Mouse (Mus musculus) liver, postnatal 0 days (tissue): ENCODE measurements at regions not wholly inside any gene's neighbourhood (a gene's known extent, or its start where the extent isn't known, plus 50 kb on each side); places are given as distances from the start of the nearest gene placed in this dataset.

Experiments
- ATAC-seq: fragments of 200-750 bp; cut with Nextera tagmentation; 2 replicates; pipeline ENCODE4 v1.8.0; 2017; ENCODE audit warnings: mild to moderate bottlenecking, moderate library complexity
- DNase-seq: peaks from one replicate; pipeline ENCODE4 v3.0.0-alpha.2; 2016
- H3K27ac ChIP-seq: fragments of 300-500 bp; sonication (generic); 2 replicates; pipeline ENCODE4 v1.5.1; 2014; ENCODE audit warnings: antibody characterized with exemption, moderate library complexity, mild to moderate bottlenecking, low read depth
- H3K27me3 ChIP-seq: fragments of 300-500 bp; sonication (generic); 2 replicates; pipeline ENCODE4 v1.6.1; 2014; ENCODE audit warnings: low read length, control low read depth, mixed read lengths; ENCODE audit not compliant: insufficient read depth
- H3K36me3 ChIP-seq: fragments of 300-500 bp; sonication (generic); replicated peaks from 2 replicates; pipeline ENCODE4 v1.6.1; 2014; ENCODE audit warnings: mild to moderate bottlenecking, control low read depth, low read length, moderate library complexity, mixed read lengths; ENCODE audit not compliant: insufficient read depth
- H3K4me1 ChIP-seq: fragments of 300-500 bp; sonication (generic); 2 replicates; pipeline ENCODE4 v1.6.1; 2014; ENCODE audit warnings: antibody characterized with exemption, mild to moderate bottlenecking, control low read depth; ENCODE audit not compliant: insufficient read depth
- H3K4me2 ChIP-seq: fragments of 300-500 bp; sonication (generic); 2 replicates; pipeline ENCODE4 v1.6.1; 2014; ENCODE audit warnings: low read depth, mild to moderate bottlenecking, low read length, moderate library complexity, mixed read lengths
- H3K4me3 ChIP-seq: fragments of 300-500 bp; sonication (generic); 2 replicates; pipeline ENCODE4 v1.5.1; 2014; ENCODE audit warnings: low read depth, low read length
- H3K9ac ChIP-seq: fragments of 300-500 bp; sonication (generic); replicated peaks from 2 replicates; pipeline ENCODE4 v1.6.1; 2014; ENCODE audit warnings: mild to moderate bottlenecking, moderate library complexity
- H3K9me3 ChIP-seq: fragments of 300-500 bp; sonication (generic); 2 replicates; pipeline ENCODE4 v1.6.1; 2016; ENCODE audit warnings: mild to moderate bottlenecking, control low read depth, low read length, mixed read lengths
- CTCF ChIP-seq: sonication (generic); IDR thresholded peaks from 2 replicates; pipeline ENCODE4 v1.5.1; 2016; ENCODE audit warnings: antibody characterized with exemption, low read depth
- EP300 ChIP-seq: IDR thresholded peaks from 2 replicates; pipeline ENCODE4 v1.6.1; 2016; ENCODE audit warnings: antibody characterized with exemption, low read depth, mild to moderate bottlenecking
- WGBS: fragments of 180-500 bp; shearing (Covaris S2); extraction: QIAGEN DNeasy Blood & Tissue Kit; methylation state at CpG from one replicate; pipeline ENCODE4 v1.1.7; 2014; ENCODE audit not compliant: insufficient replicate concordance; 5-methylcytosine and 5-hydroxymethylcytosine counted together

DNA sequence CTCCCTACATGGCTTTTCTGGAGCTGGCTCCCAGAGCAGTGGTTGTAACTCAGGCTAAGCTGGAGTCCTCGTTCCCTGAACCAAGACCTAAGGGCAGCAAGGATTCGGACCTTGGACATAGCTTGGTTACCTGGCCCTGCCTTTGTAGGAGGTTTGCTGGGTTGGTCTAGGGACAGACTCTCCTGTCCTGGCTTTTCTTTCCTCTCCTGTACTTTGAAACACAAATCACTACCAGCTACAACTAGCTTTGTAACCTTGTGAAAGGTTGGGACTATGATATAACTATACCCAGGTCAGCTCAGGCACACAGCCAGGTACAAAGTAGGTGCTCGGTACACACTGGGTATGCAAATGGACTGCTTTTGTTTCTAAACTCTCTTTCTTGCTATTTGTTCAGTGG is 129.4 kb upstream of the 1600014C23Rik start:
- H3K9me3 ChIP-seq = peaks cover 5% of the 10 kb centered on the region; the same call in 1 of the 2 replicates
- no peak for ATAC-seq
- no peak for DNase-seq
- no peaks in the 10 kb centered on the region for H3K36me3 ChIP-seq
- H3K27me3 ChIP-seq = no peaks in the 10 kb centered on the region
- WGBS = 80% methylated on average over 3 of the region's 3 CpGs
- no peak overlapping the region for H3K4me2 ChIP-seq
- no peak overlapping the region for H3K27ac ChIP-seq
- no peak for TF ChIP-seq CTCF
- no peak for TF ChIP-seq EP300
- no peak overlapping the region for H3K9ac ChIP-seq
- H3K4me1 ChIP-seq = no peaks in the 10 kb centered on the region
- no peak overlapping the region for H3K4me3 ChIP-seq

DNA sequence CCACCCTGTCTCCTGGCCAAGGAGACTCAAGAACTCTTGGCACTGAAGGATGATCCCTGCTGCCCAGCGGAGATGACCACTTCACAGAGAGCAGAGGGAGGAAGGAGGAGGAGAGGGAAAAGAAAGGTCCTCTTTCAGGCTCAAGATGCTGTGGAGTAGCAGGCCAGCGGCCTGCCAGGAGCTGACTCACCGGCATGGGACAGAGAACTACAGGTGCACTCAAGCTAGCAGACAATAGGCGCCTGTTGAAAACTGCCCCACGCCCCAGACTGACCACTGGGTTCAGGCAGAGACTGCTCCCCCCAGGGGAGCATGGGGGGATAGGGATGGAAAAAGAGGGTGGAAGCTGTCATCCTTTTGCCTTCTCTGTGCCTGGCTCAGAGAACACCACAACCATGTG is 125.8 kb upstream of the 1600014C23Rik start:
- no peaks in the 10 kb centered on the region for H3K36me3 ChIP-seq
- no peak for DNase-seq
- H3K4me3 ChIP-seq = no peak overlapping the region
- no peaks in the 10 kb centered on the region for H3K4me1 ChIP-seq
- H3K9ac ChIP-seq = no peak overlapping the region
- 78% methylated on average over 5 of the region's 5 CpGs for WGBS
- TF ChIP-seq EP300 = no peak
- no peak for TF ChIP-seq CTCF
- H3K9me3 ChIP-seq = peaks cover 5% of the 10 kb centered on the region; the same call in 1 of the 2 replicates
- H3K4me2 ChIP-seq = no peak overlapping the region
- no peaks in the 10 kb centered on the region for H3K27me3 ChIP-seq
- no peak overlapping the region for H3K27ac ChIP-seq
- ATAC-seq = no peak

DNA sequence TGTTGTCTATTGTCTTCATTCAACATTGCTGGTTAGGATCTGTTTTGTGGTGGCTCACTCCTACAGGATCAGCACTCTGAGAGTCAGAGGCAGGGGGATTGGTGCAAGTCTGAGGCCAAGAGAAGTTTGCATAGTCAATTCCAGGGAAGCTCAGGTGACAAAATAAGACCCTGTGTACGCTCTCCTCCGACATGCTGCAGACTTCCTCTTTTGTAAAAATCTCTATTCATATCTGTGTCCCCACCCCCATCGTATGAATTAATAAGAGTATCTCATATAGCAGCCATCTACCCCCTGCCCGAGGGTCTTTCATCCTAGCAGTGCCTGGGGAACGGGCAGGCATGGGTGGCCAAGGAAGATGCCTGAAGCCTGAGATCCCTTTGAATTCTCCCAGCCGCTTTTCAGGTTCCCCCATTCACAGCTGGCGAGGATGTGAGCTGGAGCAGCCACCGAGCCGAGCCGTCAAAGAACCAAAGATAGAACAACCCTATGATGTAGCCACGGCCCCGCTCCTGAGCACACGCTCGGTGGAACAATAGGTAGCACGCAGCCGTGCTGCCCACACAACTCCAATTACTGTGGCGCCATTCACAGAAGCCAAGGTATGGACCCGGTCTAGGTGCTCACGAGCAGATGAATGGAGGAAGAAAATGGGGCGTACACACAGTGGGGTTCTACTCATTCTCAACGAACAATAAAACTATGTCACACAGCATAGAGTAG is 120.4 kb upstream of the 1600014C23Rik start:
- no peaks in the 10 kb centered on the region for H3K4me1 ChIP-seq
- no peak overlapping the region for H3K4me3 ChIP-seq
- H3K9me3 ChIP-seq = peaks cover 5% of the 10 kb centered on the region; the same call in 1 of the 2 replicates
- no peak overlapping the region for H3K4me2 ChIP-seq
- 67% methylated on average over 21 of the region's 21 CpGs for WGBS
- H3K36me3 ChIP-seq = no peaks in the 10 kb centered on the region
- H3K27me3 ChIP-seq = 0 out of 2 replicates have a peak, but pooled peaks cover 2% of the 10 kb centered on the region
- no peak overlapping the region for H3K27ac ChIP-seq
- DNase-seq (no peak), ATAC-seq (no peak)
- TF ChIP-seq EP300 = no peak
- no peak for TF ChIP-seq CTCF
- H3K9ac ChIP-seq = no peak overlapping the region

DNA sequence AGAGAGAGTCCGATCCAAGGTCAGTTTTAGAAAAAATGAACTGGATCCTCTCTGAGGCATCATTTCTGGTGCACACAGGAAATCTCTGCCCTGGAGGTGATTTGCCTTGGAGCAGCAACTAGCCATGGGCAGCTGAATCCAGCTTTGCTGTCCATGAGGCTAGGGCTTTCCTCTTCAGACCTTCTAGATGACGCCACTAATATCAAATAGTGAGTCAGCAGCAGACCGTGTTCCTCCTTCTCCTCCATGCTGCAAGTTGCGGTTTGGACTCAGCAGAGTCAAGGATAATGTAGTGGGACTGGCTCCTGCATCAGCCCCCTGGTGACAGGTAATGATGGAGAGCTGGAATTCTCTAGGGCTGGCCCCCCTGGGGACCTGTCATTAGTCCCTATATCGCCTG is 118.8 kb upstream of the 1600014C23Rik start:
- H3K4me3 ChIP-seq = no peak overlapping the region
- no peaks in the 10 kb centered on the region for H3K36me3 ChIP-seq
- no peak for ATAC-seq
- no peak overlapping the region for H3K9ac ChIP-seq
- no peaks in the 10 kb centered on the region for H3K9me3 ChIP-seq
- no peaks in the 10 kb centered on the region for H3K4me1 ChIP-seq
- DNase-seq = no peak
- H3K27me3 ChIP-seq = 0 out of 2 replicates have a peak, but pooled peaks cover 2% of the 10 kb centered on the region
- no peak overlapping the region for H3K27ac ChIP-seq
- no peak overlapping the region for H3K4me2 ChIP-seq
- TF ChIP-seq CTCF = no peak
- 36% methylated on average over 5 of the region's 5 CpGs for WGBS

DNA sequence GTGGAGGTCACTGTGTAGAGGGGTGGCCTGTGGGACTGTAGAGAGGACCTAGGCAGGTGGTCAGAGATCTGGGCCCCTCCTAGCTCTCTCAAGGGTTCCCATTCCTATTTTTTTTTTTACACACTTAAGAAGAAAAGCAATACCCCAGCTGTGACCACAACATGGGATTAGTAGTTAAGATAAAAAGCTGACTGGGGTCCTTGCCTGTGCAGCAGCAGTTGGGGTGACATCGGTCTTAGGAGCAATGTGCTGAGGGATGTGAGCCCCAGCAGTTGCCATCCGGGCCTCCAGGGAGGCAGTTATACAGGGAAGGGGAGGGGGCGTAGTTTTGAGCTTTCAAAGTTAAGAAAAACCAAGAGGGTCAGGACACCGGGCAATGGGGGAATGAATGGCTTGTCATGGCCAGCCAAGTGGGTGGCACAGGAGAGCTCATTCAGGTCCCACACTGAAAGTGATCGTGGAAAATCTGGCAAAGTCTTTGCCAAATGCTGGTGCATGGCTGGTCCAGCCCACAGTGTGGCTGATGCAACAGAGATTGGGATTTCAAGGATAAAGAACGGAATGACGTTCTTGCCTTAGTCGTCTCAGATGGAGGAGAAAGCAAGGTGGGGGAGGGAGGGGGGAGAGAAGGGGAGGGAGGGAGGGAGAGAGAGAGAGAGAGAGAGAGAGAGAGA is 118.2 kb upstream of the 1600014C23Rik start:
- no peaks in the 10 kb centered on the region for H3K9me3 ChIP-seq
- DNase-seq = no peak
- TF ChIP-seq EP300 (no peak), CTCF (no peak)
- WGBS = 57% methylated on average over 8 of the region's 8 CpGs
- H3K4me2 ChIP-seq = no peak overlapping the region
- no peaks in the 10 kb centered on the region for H3K4me1 ChIP-seq
- no peak for ATAC-seq
- H3K9ac ChIP-seq = no peak overlapping the region
- no peak overlapping the region for H3K4me3 ChIP-seq
- no peaks in the 10 kb centered on the region for H3K36me3 ChIP-seq
- no peak overlapping the region for H3K27ac ChIP-seq
- H3K27me3 ChIP-seq = 0 out of 2 replicates have a peak, but pooled peaks cover 2% of the 10 kb centered on the region

DNA sequence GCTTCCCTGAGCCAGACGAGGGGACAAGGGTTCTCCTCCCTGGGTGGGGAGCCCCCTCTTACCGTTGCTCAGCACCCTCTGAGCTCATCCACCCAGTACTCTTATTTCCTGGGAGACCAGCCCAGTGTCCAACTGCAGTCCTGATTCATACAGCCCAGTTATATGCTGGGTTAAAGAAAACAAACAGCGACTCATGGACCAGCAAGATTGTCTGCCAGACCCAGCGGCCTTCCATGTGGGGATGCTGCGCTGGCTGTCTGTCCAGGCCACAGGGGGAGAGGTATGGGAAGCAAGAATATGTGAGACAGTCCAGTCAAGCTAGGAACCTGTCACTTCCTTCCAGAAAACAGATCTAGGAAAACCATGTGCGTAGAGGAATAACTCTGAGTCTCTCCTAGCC is 117.3 kb upstream of the 1600014C23Rik start:
- Histone ChIP-seq H3K4me2 (no peak overlapping the region), H3K9ac (no peak overlapping the region), H3K36me3 (no peaks in the 10 kb centered on the region), H3K4me3 (no peak overlapping the region), H3K27ac (no peak overlapping the region), H3K9me3 (peaks cover 2% of the 10 kb centered on the region), H3K4me1 (no peaks in the 10 kb centered on the region), H3K27me3 (0 out of 2 replicates have a peak, but pooled peaks cover 2% of the 10 kb centered on the region)
- no peak for DNase-seq
- TF ChIP-seq EP300 = no peak
- no peak for TF ChIP-seq CTCF
- 70% methylated on average over 6 of the region's 6 CpGs for WGBS
- no peak for ATAC-seq
